Mouse (Mus musculus): ENCODE measurements around the gene Mecp2.

- no peak for TF ChIP-seq POLR2A (IDR thresholded peaks at IDR 0.05; ENCODE audit: insufficient read depth, low read length)
- TF ChIP-seq CTCF (IDR thresholded peaks at IDR 0.05; ENCODE audit: low read depth, low read length), result no peak
Observed at GRCm38 (mm10) chrX:74008063-74008462, 127.1 kb downstream of the Mecp2 start.
